Mouse (Mus musculus) lung, postnatal 14 days (tissue): ENCODE data around the gene Stk40.

Experiments used
- DNase-seq: peaks from one replicate; pipeline ENCODE4 v3.0.0; 2021

Gene Stk40

DNA sequence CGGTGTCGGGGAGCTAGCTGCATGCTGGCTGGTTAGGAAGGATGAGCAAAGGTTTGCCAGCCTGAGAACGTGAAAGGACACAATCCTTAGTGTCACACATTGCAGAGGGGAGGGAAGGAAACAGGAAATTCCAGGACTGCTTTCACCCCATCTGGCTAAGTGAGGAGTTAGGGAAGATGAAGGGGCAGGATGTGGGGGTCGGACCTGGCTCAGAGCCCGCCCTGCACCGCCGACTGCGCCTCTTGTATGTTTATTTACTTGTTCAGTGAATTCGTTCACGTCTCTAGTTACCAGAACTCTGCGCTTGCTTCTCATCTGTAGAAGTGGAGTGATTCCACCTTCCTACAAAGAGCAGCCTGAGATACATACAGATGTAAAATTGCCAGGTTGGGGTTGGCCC, 26.7 kb downstream of the Stk40 start:
- peak; percentile 51 for DNase-seq

DNA sequence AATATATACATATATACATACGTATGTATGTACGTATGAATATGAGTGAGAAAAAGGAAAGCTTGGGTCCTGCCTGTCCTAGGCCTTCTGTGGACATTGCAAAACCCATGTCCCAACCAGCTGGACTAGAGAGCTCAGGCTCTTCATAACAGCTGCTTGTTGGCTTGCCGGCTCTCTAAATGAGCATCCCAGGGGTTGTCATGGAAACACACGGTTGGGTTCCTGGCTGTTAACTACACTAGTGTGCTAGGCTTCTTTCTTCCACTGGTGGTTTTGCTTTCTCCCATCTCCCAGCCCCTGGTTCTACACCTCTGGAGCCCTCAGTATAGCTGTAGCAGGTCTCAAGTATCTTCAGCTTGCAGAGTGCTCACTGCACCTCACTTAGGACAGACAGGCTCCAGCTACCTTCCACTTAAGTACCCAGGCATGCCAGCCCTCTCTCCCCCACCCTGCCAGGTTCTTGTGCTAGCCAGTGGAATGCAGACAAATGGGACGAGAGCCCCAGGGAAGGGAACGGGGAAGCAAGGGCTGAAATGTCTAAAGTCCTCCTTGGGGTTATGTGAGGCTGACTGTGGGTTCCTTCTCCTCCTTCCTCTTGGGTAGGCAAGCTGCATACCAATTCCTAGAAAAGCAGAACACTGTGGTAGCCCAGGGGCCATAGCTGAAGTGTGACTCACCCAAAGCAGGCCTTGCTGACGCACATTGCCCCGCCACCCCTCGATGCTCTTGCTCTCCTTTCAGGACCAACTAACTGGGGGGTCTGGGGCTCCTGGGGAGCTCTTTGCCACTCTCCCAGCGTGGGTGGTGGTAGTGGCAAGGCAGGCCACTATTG, 27.7 kb downstream of the Stk40 start:
- peak; percentile 61 for DNase-seq

DNA sequence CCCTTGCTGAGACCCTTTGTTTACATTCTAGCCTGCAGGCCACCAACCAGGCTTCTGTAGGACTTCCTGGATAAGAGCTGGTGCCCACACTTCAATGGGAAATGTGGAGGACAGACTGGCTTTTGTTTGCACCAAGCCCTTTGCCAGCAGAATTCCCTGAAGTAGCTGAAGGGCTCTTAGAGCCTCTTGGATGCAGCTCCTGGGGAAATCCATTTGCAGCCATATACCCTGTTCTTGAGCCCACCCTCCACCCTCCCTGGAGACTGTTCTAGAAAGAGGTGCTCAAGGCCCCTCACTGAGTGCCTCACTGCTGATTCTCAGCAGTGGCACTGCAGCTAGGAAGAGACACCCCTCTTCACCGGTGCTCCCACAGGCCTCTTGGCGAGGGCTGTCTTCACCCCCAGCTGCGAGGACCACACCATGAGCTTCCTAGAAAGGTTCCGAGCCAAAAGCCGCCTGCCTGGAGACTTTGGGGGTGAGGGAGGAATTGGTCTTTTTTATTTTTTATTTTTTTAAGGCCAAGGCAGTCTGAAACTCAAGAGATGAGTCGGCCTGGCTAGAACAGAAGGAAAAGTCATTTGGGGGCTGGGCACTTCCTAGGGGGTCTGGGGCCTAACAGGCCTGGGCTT, 29.0 kb downstream of the Stk40 start:
- DNase-seq: peak; percentile 50

DNA sequence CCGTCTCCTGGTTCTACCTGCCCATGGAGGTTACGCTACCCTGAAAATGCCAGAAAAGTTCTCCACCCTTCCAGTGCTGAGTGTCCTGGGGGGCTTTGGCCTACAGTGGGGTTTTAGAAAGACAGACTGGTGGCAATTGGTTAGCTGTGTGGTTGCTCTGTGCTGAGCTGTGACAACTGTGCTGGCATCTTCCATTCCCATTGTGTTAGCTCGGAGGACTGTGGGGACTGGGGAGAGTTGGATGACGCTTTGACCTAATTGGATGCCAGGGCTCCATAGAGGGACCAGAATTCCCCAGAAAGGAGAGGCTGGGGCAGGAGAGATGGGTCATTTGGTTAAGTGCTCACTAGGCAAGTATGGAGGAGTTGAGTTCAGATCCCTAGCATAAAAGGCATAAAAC, 30.5 kb downstream of the Stk40 start:
- DNase-seq: no peak

- DNase-seq: no peak
Measured at GRCm38 (mm10) chr4:126134639-126135038, 30.9 kb downstream of the Stk40 start.

DNA sequence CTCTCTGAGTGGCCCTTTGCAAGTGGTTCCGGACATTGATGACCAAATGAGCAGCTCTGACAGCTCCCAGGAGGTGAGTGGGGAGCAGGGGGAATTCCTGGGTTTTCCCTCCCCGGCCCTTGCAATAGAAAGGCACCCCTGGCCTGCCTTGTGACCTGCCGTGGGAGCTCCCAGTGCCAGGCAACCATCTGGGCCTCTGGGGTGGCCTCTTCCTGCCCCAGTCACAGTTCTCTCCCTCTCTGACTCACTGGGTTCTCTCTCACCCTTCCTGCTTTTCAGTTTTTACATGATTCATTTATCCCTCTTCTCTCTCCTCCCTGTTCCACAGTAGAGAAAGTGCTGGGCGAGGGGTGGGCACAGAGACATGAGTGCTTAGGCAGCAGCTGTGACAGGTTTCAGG, 34.0 kb downstream of the Stk40 start:
- DNase-seq: no peak

- no peak for DNase-seq
Measured at GRCm38 (mm10) chr4:126141021-126141420, 37.3 kb downstream of the Stk40 start.

GRCm38 (mm10) chr4:126145396-126145795, 41.6 kb downstream of the Stk40 start:
- no peak for DNase-seq

DNA sequence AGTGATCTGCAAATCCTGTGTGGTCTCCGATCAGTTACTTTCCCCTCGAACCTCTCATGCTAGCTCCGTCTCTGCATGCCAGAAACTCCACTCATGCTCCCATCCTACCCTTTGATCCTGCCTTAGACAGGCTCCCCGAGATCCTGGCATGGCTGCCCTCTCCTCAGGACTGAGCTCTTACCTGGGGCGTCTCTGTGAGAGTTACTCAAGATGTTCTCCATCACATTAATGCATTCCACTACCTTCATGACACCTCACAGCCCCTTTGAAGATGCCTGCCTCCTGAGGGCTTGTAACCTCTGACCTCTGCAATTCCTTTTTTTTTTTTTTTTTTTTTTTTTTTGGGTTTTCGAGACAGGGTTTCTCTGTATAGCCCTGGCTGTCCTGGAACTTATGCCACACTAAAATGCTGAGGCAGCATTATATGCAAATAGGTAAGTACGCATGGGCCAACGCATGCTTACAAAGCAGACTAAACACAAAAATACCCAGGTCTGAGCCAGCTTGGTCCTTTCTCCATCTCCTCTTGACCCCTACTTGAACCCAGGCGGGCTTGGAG, 43.3 kb downstream of the Stk40 start:
- no peak for DNase-seq

DNA sequence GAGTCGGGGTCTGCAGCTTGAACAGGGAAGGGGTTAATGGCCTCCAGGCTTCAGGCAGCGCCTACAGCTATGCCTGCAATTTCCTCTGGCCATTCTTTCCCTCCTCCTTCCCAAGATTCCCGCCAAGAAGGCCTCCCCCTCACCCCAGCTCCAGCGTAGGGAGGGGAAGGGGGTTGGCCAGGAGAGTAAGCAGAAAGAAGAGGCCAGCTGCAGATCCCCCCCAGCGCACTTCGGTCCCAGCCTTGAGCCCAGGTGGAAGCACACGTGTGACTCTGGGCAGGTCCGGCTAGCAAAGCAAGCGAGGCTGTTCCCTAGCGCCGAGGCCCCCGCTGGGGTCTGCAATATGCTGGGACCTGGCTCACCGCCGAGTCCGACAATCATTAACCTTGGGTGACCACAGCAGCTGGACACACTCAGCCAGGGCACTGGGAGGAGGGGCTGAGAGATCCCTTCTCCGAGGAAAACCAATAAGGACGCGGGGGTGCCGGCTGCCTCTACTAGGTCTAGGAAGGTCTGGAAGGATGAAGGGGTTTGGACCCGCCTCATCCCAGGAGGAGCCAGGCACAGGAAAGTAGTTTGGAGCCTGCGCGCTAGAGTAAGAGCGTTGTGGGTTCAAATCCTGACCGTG, 43.9 kb downstream of the Stk40 start, which contains the start of gene Eva1b:
Eva1b (plus strand) TSS at position 212 of the 628 bp plus-strand sequence.
- peak; percentile 79 for DNase-seq

DNA sequence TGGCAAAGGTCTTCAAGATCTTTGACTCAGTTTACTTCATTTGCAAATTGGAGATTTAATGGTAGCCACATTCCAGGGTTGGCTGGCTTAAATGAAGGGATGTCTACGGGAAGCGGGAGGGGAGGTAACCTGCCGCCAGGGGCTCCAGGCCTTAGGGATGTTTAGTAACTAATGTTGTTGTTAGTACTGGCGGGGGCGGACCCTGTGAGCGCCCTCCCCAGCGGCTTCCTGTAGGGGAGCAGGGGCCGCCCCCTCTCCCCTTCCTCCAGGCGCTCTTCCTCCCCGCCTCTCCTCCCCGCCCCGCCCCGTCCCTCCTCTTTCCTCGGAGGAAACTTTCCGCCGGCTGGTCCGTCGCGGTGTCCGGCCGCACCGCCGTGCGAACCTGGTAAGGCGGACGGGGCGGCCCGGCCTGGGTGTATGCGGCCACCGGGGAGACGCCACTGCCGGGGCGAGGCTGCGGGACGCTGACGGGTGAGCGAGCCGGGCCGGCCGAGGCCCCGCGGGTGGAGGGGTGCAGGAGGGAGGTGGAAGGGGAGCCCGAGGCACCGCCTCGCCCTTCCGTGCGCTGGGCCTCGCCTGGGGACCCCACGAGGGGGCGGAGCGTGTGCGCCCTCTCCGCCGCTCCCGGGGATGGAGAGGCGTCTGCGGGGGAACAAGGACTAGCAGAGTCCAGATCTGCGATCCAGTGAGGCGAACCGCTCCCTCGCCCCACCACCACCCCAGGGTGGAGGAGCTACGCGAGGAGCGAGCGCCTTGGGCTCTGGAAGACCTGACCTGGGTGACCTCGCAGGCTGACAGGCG, 44.6 kb downstream of the Stk40 start:
- peak; percentile 78 for DNase-seq

GRCm38 (mm10) chr4:126149041-126149676, 45.4 kb downstream of the Stk40 start:
- DNase-seq: peak; percentile 39

DNA sequence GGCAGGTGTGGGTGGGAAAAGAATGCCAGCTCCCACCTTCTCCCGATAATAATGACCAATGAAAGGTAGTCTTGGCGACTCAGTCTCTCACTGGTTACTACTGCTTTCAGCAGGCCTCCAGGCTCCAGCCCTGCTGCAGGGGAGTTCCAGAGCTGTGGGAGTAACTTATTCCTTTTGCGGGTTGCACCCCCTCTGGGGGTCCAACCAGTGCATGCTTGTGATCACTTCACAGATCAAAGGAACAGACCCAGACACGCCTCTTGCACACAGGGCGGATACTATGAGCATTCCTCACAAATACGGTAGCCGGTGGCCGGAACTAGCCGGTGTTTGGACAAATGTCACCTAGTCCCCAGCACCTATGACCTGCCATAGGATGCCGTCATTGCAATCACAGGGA, 46.0 kb downstream of the Stk40 start:
- no peak for DNase-seq

- DNase-seq: peak; percentile 76
Measured at GRCm38 (mm10) chr4:126150297-126150948, 46.7 kb downstream of the Stk40 start.

GRCm38 (mm10) chr4:126150949-126151320, 47.2 kb downstream of the Stk40 start:
- DNase-seq: no peak

DNA sequence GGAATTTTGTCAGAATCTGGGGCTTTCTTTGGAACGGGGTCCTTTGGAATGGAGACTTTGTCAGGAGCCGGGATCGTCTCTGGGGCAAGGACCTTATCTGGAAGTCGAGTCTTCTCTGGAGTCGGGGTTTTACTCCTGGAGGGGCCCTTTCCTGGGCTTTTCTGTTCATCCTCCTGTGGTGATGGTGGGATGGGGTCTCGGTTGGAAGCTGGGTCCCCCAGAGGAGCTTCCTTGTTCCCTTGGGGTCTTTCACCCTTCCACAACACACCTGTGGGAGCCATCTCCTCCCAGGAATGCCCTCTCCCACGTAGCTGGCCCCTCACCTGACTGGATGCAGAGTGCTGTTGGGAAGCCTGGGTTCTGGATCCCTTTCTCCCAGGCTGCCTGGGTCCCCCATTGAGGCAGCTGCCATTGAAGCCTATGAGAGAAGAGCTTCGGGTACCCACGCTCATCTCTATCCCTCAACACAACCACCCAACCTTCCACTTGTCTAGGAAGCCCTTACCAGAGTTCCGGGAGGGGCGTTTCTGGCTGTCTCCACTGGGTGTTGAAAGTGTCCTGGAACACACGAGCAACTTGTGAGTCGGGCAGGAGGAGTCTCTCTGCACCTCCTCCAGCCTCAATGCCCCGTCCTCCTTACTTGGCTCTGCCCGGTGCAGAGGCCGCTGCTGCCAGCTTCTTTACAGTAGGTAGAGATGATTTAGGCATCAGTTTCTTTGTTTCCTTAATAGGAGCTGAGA, 48.1 kb downstream of the Stk40 start:
- DNase-seq: no peak

- DNase-seq: no peak
Measured at GRCm38 (mm10) chr4:126152864-126153263, 49.1 kb downstream of the Stk40 start.

DNA sequence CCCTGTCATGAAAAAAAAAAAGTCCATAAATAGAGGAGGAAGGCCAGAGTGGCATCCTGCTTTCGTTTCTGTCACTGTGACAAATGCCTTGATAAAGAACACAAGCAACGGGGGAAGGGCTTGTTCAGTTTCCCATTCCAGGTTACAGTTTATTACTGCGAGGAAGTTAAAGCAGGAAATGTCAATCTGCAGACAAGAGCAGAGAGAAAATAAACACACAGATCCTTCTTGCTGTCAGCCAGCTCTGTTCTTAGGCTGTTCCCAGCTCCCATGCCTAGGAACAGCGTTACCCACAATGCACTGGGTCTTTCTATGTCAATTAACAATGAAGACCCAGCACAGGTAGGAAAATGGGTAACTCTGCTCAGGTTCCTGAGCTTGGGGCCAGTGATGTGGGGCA, 51.4 kb downstream of the Stk40 start:
- DNase-seq: peak; percentile 37

GRCm38 (mm10) chr4:126155869-126156268, 52.1 kb downstream of the Stk40 start:
- no peak for DNase-seq

DNA sequence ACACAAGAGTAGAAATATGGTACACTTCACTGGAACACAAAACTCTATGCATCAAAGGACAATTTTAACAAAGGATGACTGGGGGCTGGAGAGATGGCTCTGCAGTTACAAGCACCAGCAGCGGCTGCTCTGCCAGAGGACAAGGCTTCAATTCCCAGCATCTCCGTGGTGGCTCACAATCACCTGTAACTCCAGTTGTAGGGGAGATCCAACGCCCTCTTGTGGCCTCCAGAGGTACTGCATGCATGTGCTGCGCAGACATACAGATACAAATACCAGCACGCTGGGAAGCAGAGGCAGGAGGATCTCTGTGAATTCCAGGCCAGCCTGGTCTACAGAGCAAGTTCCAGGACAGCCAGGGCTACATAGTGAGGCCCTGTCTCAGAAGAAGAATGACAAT, 52.9 kb downstream of the Stk40 start:
- DNase-seq: no peak

- DNase-seq: no peak
Measured at GRCm38 (mm10) chr4:126157562-126157961, 53.8 kb downstream of the Stk40 start.
